Mouse (Mus musculus): ENCODE results near the gene Sp2. TPM values are rescaled to one million over a fixed set of nuclear protein-coding genes. Genes with fewer than 3 reads are reported as not detected.

Gene Sp2
- total and polyA plus RNA-seq, 2 experiments from 2014 or later, result 7.3 to 14.4 TPM

DNA sequence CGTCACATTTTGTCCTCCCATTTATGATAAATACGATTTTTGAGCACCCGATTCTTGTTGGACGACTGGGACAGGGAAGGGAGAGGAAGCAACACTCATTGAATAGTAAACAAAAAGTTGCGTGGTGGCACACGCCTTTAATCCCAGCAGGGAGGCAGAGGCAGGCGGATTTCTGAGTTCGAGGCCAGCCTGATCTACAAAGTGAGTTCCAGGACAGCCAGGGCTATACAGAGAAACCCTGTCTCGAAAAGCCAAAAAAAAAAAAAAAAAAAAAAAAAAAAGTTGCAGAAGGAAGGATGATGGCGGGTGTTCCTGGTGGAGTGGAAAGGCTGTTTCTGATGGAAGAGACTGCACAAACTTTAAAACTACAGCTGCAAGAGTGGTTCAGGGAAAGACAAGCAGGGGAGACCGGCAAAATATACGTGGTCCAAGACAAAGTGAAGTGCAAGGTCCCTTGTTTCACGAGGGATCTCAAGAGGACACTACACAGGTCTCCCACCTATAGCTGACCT is 65.8 kb downstream of the Sp2 start:
- Histone ChIP-seq H3K4me3 (ENCODE audit: low read length) (peak overlapping the region; percentile 15; the same call in 1 of the 2 replicates), H3K4me1 (ENCODE audit: insufficient read depth, low read length) (peaks cover 8% of the 10 kb centered on the region), H3K27me3 (ENCODE audit: insufficient read depth, low read length) (no peaks in the 10 kb centered on the region), H3K9ac (replicated peaks; ENCODE audit: low read length) (no peak overlapping the region), H3K4me2 (ENCODE audit: low read depth, low read length) (peak overlapping the region; percentile 50), H3K9me3 (ENCODE audit: low read length) (no peaks in the 10 kb centered on the region), H3K27ac (0 out of 2 replicates have a peak overlapping the region, but pooled peaks have one; percentile 8), H3K36me3 (ENCODE audit: insufficient read depth, low read length) (no peaks in the 10 kb centered on the region; the same call in 1 of the 2 replicates)
- 30% methylated on average over 12 of the region's 13 CpGs for WGBS
- ATAC-seq (no peak), DNase-seq (ENCODE audit: low spot score) (no peak)
- TF ChIP-seq CTCF (IDR thresholded peaks at IDR 0.05; ENCODE audit: low read depth), result no peak

DNA sequence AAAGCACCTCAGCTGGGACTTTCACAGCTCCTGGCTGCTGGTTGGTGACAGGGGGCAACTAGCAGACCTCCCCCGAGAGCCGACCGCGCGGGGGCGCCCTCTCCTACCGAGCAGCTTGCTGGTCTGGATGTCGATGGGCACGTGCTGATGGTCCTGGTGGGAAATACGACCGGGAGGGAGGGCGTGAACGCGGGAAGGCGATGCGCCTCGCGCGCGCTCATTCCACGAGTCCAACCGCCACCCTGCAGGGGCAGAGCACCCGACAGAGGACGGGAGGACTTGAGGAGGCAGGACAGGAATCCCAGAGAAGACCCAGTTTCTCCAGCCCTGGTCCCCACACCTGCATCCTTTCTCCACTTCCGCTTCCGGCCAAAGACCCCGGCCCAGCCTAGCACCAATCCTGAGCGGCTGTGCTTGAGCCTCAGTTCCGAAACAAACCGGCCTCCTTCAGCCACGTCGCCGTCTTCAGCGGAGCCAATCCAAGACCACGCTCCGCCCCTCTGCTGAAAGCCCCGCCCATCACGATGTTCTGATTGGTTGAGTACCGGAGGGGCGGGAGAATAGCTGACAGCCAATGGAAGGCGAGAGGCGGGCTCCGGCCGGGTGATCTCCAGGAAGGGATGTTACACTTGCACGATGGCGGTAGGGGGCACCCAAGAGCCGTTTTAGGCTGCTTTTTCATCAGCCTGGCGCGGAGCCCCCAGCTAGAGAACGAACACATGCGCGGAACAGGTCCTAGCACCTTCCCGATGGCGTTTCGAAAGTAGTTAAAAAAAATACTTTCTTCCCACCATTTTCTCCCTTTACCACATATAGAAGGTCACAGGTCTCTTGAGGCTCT is 66.5 kb downstream of the Sp2 start, which contains the start of gene Cdk5rap3:
Gene Cdk5rap3 (minus strand): TSS at position 453 of the 841 bp plus-strand sequence.
- Histone ChIP-seq H3K4me1 (ENCODE audit: insufficient read depth, low read length) (peaks cover 8% of the 10 kb centered on the region), H3K4me3 (ENCODE audit: low read length) (peak within 1 kb of the TSS; percentile 65), H3K27ac (peak within 1 kb of the TSS; percentile 79; the same call in 1 of the 2 replicates), H3K9ac (replicated peaks; ENCODE audit: low read length) (peak within 1 kb of the TSS; percentile 64), H3K27me3 (ENCODE audit: insufficient read depth, low read length) (no peaks in the 10 kb centered on the region), H3K36me3 (ENCODE audit: insufficient read depth, low read length) (peaks cover 3% of the 10 kb centered on the region; the same call in 1 of the 2 replicates), H3K4me2 (ENCODE audit: low read depth, low read length) (peak within 1 kb of the TSS; percentile 83), H3K9me3 (ENCODE audit: low read length) (no peaks in the 10 kb centered on the region)
- ATAC-seq, result peak; percentile 98
- TF ChIP-seq CTCF (IDR thresholded peaks at IDR 0.05; ENCODE audit: low read depth), result peak; percentile 90
- peak; percentile 99 for DNase-seq (ENCODE audit: low spot score)
- under 1% methylated on average over 55 of the region's 55 CpGs for WGBS

DNA sequence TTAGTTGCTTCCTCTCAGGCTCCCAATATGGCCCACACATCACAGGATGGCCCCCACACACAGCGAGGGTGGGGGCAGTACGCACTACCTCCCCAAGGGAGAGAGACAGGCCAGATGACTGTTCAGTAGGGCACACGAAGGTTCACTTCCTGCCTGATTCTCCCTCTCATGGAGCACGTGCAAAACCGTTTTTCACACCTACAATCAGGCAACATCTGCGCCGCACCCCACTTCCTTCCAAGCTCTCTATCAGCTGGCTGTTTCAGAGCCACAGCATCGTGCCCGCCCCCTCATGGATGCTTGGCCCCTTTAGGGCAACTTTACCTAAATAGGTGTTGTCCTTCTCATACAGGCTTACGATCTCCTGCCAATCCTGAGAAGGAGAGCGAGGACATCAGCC is 70.1 kb downstream of the Sp2 start:
- Histone ChIP-seq H3K9ac (replicated peaks; ENCODE audit: low read length) (no peak overlapping the region), H3K27ac (no peak overlapping the region), H3K27me3 (ENCODE audit: insufficient read depth, low read length) (no peaks in the 10 kb centered on the region), H3K9me3 (ENCODE audit: low read length) (no peaks in the 10 kb centered on the region), H3K4me3 (ENCODE audit: low read length) (no peak overlapping the region), H3K4me2 (ENCODE audit: low read depth, low read length) (no peak overlapping the region), H3K4me1 (ENCODE audit: insufficient read depth, low read length) (peaks cover 8% of the 10 kb centered on the region), H3K36me3 (ENCODE audit: insufficient read depth, low read length) (peaks cover 18% of the 10 kb centered on the region; the same call in 1 of the 2 replicates)
- DNase-seq (ENCODE audit: low spot score), result no peak
- ATAC-seq, result no peak
- WGBS, result 94% methylated on average over 11 of the region's 11 CpGs
- TF ChIP-seq CTCF (IDR thresholded peaks at IDR 0.05; ENCODE audit: low read depth), result no peak

DNA sequence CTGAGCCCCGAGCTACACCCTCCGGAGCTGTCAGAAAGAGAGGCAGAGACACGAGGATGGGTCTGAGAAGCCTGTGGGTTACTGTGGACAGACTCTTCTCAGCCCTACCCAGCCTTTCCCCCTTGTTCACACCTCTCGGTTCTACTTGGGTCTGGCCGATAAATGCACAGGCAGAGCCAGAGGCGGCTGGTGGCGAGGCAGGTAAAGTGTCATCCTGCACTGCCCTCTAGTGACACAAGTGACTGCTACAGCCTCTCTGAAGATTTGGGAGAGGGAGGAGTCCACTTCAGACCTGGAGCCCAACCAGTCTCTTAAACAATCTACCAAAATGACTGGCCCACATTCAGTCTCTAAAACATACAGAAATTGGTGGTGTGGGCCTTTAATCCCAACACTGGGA is 72.8 kb downstream of the Sp2 start:
- Histone ChIP-seq H3K36me3 (ENCODE audit: insufficient read depth, low read length) (peaks cover 21% of the 10 kb centered on the region; the same call in 1 of the 2 replicates), H3K27me3 (ENCODE audit: insufficient read depth, low read length) (no peaks in the 10 kb centered on the region), H3K4me1 (ENCODE audit: insufficient read depth, low read length) (peaks cover 6% of the 10 kb centered on the region), H3K9me3 (ENCODE audit: low read length) (no peaks in the 10 kb centered on the region), H3K4me3 (ENCODE audit: low read length) (no peak overlapping the region), H3K4me2 (ENCODE audit: low read depth, low read length) (no peak overlapping the region), H3K27ac (no peak overlapping the region), H3K9ac (replicated peaks; ENCODE audit: low read length) (no peak overlapping the region)
- ATAC-seq (peak; percentile 74), DNase-seq (ENCODE audit: low spot score) (peak; percentile 93)
- peak; percentile 94 for TF ChIP-seq CTCF (IDR thresholded peaks at IDR 0.05; ENCODE audit: low read depth)
- WGBS, result 21% methylated on average over 7 of the region's 7 CpGs

DNA sequence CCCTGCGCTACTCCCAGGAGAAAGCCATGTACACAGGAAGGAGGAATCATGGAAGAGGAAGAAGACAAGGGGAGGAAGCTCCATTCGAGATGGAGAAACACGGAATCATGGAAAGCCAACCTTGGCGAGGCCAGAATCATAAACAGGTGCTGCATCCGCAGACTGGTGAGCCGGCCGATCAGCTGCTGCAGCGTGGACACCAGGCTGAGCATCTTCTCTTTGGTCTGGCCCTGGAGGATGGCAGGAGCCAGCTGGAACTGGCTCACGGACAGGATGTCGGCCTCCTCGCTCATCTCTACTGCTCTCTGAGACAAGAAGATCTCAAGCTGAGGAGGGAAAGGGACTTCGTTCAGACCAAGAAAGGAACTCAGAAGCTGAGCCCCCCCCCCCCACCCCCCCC is 74.2 kb downstream of the Sp2 start:
- H3K36me3 ChIP-seq (ENCODE audit: insufficient read depth, low read length), result peaks cover 21% of the 10 kb centered on the region; the same call in 1 of the 2 replicates
- H3K27ac ChIP-seq, result no peak overlapping the region
- H3K4me3 ChIP-seq (ENCODE audit: low read length), result no peak overlapping the region
- TF ChIP-seq CTCF (IDR thresholded peaks at IDR 0.05; ENCODE audit: low read depth), result no peak
- H3K4me1 ChIP-seq (ENCODE audit: insufficient read depth, low read length), result peaks cover 6% of the 10 kb centered on the region; the same call in 1 of the 2 replicates
- H3K4me2 ChIP-seq (ENCODE audit: low read depth, low read length), result no peak overlapping the region
- 82% methylated on average over 12 of the region's 12 CpGs for whole genome bisulfite sequencing
- no peaks in the 10 kb centered on the region for H3K27me3 ChIP-seq (ENCODE audit: insufficient read depth, low read length)
- 0 out of 2 replicates have a peak overlapping the region, but pooled peaks have one; percentile 26 for H3K9ac ChIP-seq (replicated peaks; ENCODE audit: low read length)
- H3K9me3 ChIP-seq (ENCODE audit: low read length), result no peaks in the 10 kb centered on the region
- DNase-seq (ENCODE audit: low spot score), result no peak
- ATAC-seq, result no peak

DNA sequence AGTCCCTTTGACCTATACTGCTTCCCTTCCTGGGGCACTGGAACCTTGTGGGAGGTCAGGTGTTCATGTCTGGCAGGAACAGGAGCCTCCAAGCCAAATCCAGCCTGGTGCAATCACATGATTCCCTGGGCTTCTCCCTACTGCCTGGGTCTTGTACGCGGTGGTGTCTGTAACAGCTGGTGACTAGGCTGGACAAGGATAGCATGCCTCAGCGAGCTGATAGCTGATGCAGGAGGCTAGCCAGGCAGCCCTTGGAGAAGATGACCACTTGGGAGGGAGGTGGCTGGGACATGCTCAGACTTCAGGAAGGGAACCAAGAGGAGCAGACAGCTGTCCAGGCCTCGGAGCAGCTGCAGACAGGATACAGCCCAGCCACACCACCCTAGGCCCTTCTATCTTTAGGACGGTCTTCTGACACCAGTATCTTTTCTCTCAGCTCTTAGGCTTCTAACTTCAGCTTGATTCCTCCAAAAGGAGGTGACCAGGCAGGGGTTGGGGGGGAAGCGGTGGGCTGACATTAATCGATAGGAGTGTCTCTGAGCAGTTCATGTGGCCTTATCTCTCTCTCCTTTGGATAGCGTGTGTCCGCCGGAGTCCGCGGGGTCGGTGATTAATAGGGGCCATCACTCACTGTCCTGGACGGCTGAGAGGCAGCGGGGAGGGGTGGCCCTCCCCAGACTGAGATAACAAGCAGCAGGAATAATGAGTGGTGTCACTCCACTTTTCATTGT is 76.2 kb downstream of the Sp2 start:
- Histone ChIP-seq H3K36me3 (ENCODE audit: insufficient read depth, low read length) (peaks cover 21% of the 10 kb centered on the region; the same call in 1 of the 2 replicates), H3K4me2 (ENCODE audit: low read depth, low read length) (no peak overlapping the region), H3K9ac (replicated peaks; ENCODE audit: low read length) (peak overlapping the region; percentile 30; the same call in 1 of the 2 replicates), H3K27me3 (ENCODE audit: insufficient read depth, low read length) (no peaks in the 10 kb centered on the region), H3K9me3 (ENCODE audit: low read length) (no peaks in the 10 kb centered on the region), H3K4me1 (ENCODE audit: insufficient read depth, low read length) (peaks cover 22% of the 10 kb centered on the region), H3K4me3 (ENCODE audit: low read length) (no peak overlapping the region), H3K27ac (peak overlapping the region; percentile 36; the same call in 1 of the 2 replicates)
- WGBS, result 25% methylated on average over 15 of the region's 15 CpGs
- DNase-seq (ENCODE audit: low spot score), result peak; percentile 47
- TF ChIP-seq CTCF (IDR thresholded peaks at IDR 0.05; ENCODE audit: low read depth), result no peak
- no peak for ATAC-seq

Other genes starting within 250 kb of the Sp2 start
- gene Snx11, start 205.4 kb downstream of the Sp2 start, total RNA-seq (2014; rRNA removed), result 66.0 and 71.4 TPM in 2 replicates
- 36.5 and 40.9 TPM in 2 replicates for gene Snx11, start 205.4 kb downstream of the Sp2 start, polyA plus RNA-seq (2015; fragmentation: Nextera tagmentation; extraction: Ambion mirVana)
- gene Cbx1, start 193.8 kb downstream of the Sp2 start, total RNA-seq (2014; rRNA removed), result 23.1 and 27.9 TPM in 2 replicates
- gene Cbx1, start 193.8 kb downstream of the Sp2 start, polyA plus RNA-seq (2015; fragmentation: Nextera tagmentation; extraction: Ambion mirVana), result 57.2 and 63.0 TPM in 2 replicates
- 91.4 and 92.8 TPM in 2 replicates for gene Nfe2l1, start 153.0 kb downstream of the Sp2 start, total RNA-seq (2014; rRNA removed)
- 67.2 and 69.0 TPM in 2 replicates for gene Nfe2l1, start 153.0 kb downstream of the Sp2 start, polyA plus RNA-seq (2015; fragmentation: Nextera tagmentation; extraction: Ambion mirVana)
- gene Copz2, start 133.1 kb downstream of the Sp2 start, total RNA-seq (2014; rRNA removed), result 6.3 and 12.6 TPM in 2 replicates
- gene Copz2, start 133.1 kb downstream of the Sp2 start, polyA plus RNA-seq (2015; fragmentation: Nextera tagmentation; extraction: Ambion mirVana), result 26.4 and 28.1 TPM in 2 replicates
- 44.9 and 56.5 TPM in 2 replicates for gene Cdk5rap3, start 66.5 kb downstream of the Sp2 start, total RNA-seq (2014; rRNA removed)
- 77.1 and 87.8 TPM in 2 replicates for gene Cdk5rap3, start 66.5 kb downstream of the Sp2 start, polyA plus RNA-seq (2015; fragmentation: Nextera tagmentation; extraction: Ambion mirVana)
- 0.10 and 0.75 TPM in 2 replicates for gene Prr15l, start 54.9 kb downstream of the Sp2 start, total RNA-seq (2014; rRNA removed)
- 0.19 and 0.71 TPM in 2 replicates for gene Prr15l, start 54.9 kb downstream of the Sp2 start, polyA plus RNA-seq (2015; fragmentation: Nextera tagmentation; extraction: Ambion mirVana)
- 31.5 and 37.2 TPM in 2 replicates for gene Pnpo, start 39.0 kb downstream of the Sp2 start, total RNA-seq (2014; rRNA removed)
- 37.3 and 38.3 TPM in 2 replicates for gene Pnpo, start 39.0 kb downstream of the Sp2 start, polyA plus RNA-seq (2015; fragmentation: Nextera tagmentation; extraction: Ambion mirVana)
- gene Sp6, start 30.4 kb upstream of the Sp2 start, total RNA-seq (2014; rRNA removed), result 0.18 and 0.99 TPM in 2 replicates
- 0.38 and 0.54 TPM in 2 replicates for gene Sp6, start 30.4 kb upstream of the Sp2 start, polyA plus RNA-seq (2015; fragmentation: Nextera tagmentation; extraction: Ambion mirVana)
- gene Scrn2, start 47.0 kb upstream of the Sp2 start, total RNA-seq (2014; rRNA removed), result 10.5 and 24.0 TPM in 2 replicates
- gene Scrn2, start 47.0 kb upstream of the Sp2 start, polyA plus RNA-seq (2015; fragmentation: Nextera tagmentation; extraction: Ambion mirVana), result 12.4 and 13.8 TPM in 2 replicates
- 0.36 and 3.5 TPM in 2 replicates for gene Lrrc46, start 58.4 kb upstream of the Sp2 start, total RNA-seq (2014; rRNA removed)
- gene Lrrc46, start 58.4 kb upstream of the Sp2 start, polyA plus RNA-seq (2015; fragmentation: Nextera tagmentation; extraction: Ambion mirVana), result 3.5 and 4.1 TPM in 2 replicates
- gene Mrpl10, start 58.6 kb upstream of the Sp2 start, total RNA-seq (2014; rRNA removed), result 64.6 and 69.3 TPM in 2 replicates
- 64.9 and 66.6 TPM in 2 replicates for gene Mrpl10, start 58.6 kb upstream of the Sp2 start, polyA plus RNA-seq (2015; fragmentation: Nextera tagmentation; extraction: Ambion mirVana)
- 11.5 and 14.6 TPM in 2 replicates for gene Osbpl7, start 67.7 kb upstream of the Sp2 start, total RNA-seq (2014; rRNA removed)
- gene Osbpl7, start 67.7 kb upstream of the Sp2 start, polyA plus RNA-seq (2015; fragmentation: Nextera tagmentation; extraction: Ambion mirVana), result 12.5 and 13.2 TPM in 2 replicates
- 0.89 TPM in 1 of 2 replicates, not detected in the other for gene Tbx21, start 132.4 kb upstream of the Sp2 start, total RNA-seq (2014; rRNA removed)
- gene Tbx21, start 132.4 kb upstream of the Sp2 start, polyA plus RNA-seq (2015; fragmentation: Nextera tagmentation; extraction: Ambion mirVana), result 0.11 and 0.16 TPM in 2 replicates
- gene Tbkbp1, start 168.5 kb upstream of the Sp2 start, total RNA-seq (2014; rRNA removed), result 45.4 and 53.8 TPM in 2 replicates
- 9.6 and 10.1 TPM in 2 replicates for gene Tbkbp1, start 168.5 kb upstream of the Sp2 start, polyA plus RNA-seq (2015; fragmentation: Nextera tagmentation; extraction: Ambion mirVana)
- gene Kpnb1, start 204.9 kb upstream of the Sp2 start, total RNA-seq (2014; rRNA removed), result 97.9 and 100 TPM in 2 replicates
- 26.1 and 26.9 TPM in 2 replicates for gene Kpnb1, start 204.9 kb upstream of the Sp2 start, polyA plus RNA-seq (2015; fragmentation: Nextera tagmentation; extraction: Ambion mirVana)

All from hindbrain, postnatal 0 days (tissue).